Mouse (Mus musculus) heart, postnatal 0 days (tissue): Measurements from ENCODE around the gene Aox2.

ENCODE experiments used
- CTCF ChIP-seq: IDR thresholded peaks from 2 replicates; pipeline ENCODE4 v1.5.1; 2016; ENCODE audit warnings: antibody characterized with exemption, control low read depth, low read depth
- EP300 ChIP-seq: IDR thresholded peaks from 2 replicates; pipeline ENCODE4 v1.6.1; 2016; ENCODE audit warnings: antibody characterized with exemption, low read depth

- TF ChIP-seq CTCF (no peak), EP300 (no peak)
Measured at GRCm38 (mm10) chr1:58309853-58310252, 31.7 kb downstream of the Aox2 start.
